Mouse (Mus musculus) spleen, adult 12 weeks (tissue): ENCODE measurements around the gene Aste1.

Experiments used
- DNase-seq: peaks from one replicate; pipeline ENCODE4 v3.0.0; 2022; ENCODE audit warnings: low spot score

Aste1 gene

DNA sequence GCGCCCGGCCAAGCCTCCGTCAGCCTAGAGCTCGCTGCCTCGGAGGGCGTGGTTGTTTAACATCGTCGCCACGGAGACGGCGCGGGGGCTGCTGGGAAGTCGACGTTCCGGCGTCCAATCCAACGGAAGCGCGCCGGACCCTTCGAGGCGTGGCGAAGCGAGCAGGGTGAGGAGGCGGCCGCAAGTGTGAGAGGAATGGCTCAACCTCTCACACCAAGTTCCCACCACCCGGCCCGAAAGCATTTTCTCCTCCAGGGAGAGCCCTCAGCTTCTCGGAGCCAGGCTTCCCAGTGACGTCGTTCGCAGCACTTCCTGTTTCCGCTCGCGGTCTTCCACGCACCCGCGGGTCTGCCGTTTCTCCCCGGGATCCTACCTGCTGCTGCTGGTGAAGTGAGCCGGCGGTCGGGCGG is at the start of gene Aste1, which contains the start of gene Nek11:
Gene Aste1, plus strand, starts transcription at position 175 of the 410 bp plus-strand sequence.
Gene Nek11, minus strand, starts transcription at position 307 of the 410 bp plus-strand sequence.
- DNase-seq = peak; percentile 92

DNA sequence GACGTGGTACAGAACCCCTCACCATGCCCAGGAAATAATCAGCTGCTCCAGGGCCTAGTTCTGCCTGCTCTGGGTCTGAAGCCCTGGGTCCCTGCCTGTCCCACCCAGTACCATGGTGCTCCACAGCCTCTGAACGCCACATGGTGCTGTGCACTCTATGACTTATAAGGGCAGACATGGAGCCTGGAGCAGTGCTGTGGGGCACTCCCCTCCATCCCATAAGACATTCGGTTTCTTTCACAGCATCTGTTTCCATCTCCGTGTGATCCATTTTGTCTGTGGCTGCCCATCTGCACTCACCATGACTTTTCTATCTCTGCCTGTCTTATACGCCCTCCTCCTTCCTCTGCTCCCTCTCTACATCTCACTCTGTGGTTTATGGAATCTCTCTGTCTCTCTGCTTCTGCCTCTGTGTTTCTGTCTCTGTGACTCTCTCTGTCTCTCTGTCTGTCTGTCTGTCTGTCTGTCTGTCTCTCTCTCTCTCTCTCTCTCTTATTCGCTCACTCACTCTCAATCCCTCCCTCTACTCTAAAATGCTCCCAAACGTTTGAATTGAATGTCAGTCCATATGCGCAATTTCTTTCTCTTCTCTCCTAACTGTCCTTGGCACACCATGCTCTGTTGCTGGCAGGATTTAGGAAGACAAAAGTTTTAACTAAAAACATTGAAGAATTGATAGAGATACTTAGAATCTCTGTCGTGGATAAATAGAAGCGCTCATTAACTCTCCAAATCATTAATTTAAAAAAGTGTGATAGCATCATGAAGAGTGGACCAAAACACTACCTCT is 46.8 kb upstream of the Aste1 start:
- DNase-seq = no peak

DNA sequence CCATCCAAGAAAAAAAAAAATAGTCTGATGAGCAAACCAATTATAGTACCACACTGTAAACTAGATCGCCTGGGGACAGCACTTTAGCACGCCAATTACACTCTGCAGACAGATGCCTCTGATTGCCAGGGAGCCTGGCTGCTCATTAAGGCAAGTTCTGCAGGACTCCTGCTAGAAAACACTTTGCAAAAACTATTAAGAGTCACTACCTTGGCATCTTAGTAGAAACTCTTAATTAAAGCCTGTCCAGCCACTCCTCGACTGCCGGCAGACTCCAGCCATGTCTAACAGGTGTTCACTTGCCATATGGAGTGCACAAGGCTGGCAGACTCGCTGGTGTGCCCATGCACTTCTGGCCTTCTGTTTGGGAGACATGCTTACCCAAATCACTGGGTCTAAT is 46.2 kb upstream of the Aste1 start:
- no peak for DNase-seq

DNA sequence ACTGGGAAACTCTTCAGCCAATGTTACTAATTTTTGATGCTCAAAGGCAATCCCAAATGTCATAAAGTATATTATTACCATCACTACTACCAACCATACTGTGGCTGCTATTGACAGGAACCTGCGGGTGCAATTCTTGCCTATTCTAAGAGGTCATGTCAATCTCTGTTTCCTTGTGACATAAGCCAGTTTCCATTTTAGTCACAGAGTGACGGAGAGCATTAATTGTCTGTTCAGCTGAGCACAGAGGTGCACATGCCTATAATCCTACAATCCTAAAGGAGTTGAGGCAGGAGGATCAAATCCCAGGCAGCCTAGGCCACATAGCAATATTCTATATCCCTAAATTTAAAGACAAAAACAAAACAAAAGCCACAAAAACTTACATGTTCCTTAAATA is 33.0 kb upstream of the Aste1 start:
- no peak for DNase-seq

DNA sequence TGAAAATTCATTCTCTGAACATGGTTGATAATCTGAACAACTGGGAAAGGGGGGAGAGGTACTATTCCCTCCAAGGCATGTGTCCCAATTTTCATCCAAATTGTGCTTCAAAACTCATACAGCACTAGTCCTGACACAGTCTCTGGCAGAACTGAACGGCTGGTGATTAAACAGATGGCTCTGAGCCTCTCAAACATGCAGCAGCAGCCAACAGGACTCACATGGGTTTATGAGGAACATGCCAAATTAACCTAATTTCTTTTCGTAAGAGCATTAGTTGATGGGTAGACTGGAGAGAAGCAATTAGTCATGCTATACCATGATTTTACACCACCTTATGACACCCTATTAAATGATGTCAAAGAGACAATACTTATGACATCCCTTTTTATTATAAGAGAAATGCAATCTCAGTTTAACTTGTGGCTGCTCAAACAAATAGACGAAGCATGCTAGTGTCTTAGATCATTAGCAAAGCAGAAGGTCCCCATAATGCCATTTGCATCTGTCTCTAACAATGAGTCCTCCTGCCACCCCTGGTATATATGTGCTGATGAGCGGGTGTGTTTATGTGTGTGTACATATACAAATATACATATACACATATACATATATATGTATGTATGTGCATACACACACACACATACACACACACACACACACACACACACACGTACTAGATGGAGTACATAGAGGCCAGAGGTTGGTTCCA is 31.5 kb upstream of the Aste1 start:
- no peak for DNase-seq

DNA sequence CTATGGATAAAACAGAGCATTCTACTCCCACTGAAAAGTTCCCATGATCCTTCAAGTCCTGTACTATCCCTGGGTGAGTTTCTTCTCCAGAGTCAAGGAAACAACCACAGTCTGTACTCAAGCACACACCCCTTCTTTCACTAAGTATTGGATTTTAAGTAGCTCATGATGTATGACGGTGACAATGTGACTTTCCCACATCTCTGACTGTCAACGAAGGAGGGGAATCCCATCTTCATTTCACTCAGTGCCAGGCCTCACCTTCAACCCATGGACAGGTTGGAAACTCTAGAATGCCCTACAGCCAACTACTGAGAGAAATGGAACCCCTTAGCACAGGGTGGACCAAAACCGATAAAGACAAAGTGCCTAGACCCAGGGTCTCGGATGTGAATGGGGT is 29.0 kb upstream of the Aste1 start:
- no peak for DNase-seq

DNA sequence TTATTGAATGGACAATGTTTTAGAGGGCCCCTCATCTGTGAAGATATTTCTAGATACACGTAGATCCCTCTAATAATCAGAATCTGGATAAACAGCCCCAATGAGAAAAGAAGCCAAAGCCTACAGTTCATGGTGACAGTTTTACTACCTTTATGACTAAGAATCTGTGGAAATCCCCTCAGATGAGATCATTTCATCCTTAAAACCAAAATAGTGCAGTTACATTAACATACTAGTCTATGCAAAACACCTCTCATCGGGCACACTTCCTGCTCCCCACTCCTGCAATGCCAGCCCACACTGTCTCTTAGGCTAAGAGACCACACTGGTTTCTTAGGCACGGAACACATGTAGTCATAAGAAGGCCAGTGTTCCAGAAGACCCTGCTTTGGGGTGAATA is 26.6 kb upstream of the Aste1 start:
- no peak for DNase-seq

DNA sequence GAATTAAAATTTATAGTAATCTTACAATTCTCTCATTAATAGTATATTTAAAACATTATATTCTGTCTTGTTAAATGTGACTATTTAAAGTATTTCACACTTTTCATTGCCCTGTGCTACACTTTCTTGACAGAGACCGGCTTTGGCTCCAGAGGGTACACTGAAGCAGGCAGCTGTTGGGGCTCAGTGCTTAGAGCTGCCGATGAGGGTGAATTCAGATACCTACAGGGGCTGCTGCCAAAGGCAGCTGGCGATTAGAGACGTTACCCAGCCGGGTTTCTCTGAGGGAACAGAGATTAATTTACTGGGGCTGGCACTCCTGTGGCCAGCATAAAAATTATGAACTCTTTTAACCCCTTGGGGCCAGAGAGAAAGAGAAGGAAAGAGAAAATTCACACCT is 20.8 kb upstream of the Aste1 start:
- DNase-seq = no peak

DNA sequence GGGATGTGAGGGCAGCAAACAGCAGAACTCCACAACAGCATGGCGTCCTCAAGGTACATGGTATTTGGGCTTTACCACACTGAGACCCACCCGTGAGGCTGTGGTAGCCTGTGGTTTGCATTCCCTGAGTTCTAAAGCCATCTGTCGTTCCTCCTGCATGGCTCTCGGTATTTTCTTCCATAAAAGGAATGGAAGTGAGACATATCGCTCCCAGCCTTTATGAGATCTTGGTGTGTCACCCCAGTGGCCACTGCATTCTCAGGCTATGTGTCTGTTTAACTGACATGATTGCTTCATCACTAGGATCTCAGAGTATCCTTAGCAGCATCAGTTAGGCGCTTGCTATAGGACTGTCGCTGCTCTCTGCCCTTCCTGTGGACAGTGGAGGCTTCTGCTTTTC is 18.8 kb upstream of the Aste1 start:
- no peak for DNase-seq

DNA sequence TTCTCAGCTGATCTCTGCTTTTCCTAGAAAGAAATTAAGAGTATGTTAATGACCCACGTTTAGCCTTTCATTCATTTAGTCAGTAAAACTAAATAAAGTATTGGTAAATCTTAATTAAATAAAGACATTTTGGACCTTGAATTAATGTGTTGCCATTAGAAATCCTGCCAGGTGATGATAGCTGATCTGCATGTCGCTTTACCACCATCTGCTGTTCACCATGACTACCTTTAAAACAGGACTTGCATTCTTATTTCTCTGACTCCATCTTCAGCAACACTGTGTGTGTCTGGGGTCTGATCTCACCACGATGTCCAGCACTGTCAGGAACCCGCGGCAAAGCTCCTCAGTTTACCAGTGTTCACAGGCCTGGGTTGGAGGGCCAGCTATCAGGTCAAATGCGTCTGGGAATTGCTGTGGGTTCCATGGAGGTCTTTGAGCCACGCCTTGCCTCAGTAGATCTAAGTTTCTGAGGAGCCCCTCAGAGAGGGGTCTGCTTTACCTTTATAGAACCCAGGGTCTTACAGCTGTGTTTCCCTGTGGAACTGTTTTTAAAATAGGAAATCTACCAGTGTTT is 18.1 kb upstream of the Aste1 start:
- no peak for DNase-seq

DNA sequence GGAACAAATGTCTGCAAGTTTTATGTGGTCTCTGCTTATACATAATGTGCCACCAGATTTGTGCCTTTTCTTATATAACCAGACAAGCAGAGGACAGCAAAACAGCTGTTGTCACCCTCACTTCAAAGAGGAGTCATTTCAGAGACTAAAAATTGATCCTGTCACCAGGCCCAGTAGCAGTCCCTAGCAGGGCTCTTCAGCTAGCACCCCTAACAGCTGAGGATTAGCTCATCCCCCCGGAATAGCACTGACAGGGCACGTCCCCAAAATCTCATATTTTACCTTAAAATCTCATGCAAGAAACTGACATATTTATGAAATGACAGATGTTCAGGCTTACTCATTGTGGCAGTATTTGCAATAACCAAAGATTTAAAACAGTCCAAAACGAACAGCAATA is 17.6 kb upstream of the Aste1 start:
- DNase-seq = no peak

DNA sequence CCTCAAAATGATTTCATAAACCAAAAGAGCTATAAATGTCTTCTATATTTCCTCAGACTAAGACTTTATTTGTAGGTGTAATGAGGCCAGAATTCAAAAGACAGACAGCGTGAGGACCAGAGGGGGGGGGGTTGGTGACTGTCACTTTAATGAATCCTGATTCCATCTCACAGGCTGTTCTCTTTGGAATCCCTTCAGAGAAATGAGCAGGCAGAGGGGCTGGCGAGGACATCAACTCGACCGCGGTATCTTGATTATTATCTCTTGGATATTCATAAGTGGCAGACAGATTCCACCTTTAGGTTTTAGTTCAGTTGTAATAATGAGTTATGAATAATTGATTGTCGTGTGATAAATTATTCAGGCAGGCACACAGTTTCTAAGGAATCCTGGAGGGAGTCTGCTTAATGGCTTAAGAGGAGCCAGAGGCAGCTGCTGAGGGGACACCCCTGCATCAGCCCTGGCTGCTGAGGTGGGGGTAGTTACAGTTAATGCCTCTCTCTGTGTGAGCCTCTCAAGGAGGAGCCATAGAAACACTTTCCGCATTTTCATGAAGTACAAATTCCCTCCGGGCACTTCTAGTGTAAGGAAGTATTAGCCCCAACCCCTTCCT is 15.6 kb upstream of the Aste1 start:
- no peak for DNase-seq

DNA sequence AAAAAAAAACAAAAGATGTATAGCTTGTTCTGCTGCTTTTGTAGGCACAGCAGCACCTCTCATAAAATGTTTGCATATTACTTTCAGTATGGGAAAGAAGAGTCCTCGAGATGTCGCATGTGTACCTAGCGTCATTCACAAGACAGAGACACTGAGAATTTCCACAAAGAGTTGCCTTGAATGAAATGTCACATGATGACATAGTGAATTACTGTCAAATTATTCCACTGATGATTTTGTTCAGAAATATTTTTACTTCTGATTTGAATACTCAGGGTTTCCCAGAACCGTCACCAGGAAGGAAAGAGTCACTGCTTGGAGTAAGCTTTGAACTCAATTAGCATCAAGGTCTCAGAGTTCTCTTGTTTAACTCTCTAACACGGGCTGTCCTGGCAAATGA is 7.8 kb upstream of the Aste1 start:
- DNase-seq = no peak

DNA sequence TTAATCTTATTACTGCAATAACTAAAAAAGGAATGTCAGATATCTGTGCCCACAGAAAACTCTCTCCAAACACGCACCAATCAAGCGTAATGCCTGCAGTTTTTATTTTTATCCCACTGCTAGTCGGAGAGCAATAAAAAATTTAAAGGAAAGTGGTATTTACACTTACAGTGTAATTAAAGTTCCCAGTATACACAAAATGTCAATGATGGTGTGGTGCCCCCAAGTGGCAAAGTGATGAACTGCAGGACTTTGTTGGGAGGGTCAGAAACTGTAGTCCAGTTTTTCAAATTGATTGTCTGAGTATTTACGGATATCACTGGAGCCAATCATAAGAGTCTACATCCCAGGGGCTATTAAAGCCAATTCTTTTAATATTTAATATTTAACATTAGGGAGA is 5.9 kb upstream of the Aste1 start:
- peak; percentile 46 for DNase-seq

DNA sequence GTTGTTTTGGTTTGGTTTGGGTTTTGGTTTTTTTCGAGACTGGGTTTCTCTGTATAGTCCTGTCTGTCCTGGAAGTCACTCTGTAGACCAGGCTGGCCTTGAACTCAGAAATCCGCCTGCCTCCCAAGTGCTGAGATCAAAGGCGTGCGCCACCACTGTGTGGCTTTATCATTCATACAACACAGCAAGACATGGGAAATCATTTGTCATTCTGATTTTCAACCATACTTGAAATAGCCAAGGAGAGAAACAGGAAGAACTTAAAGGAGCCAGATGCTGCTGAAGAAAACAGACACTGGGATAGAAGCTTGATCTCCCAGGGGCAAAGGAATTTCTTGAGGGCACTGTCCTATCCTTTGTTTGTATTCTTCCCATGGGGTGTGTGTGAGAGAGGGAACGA is 4.6 kb upstream of the Aste1 start:
- DNase-seq = no peak

DNA sequence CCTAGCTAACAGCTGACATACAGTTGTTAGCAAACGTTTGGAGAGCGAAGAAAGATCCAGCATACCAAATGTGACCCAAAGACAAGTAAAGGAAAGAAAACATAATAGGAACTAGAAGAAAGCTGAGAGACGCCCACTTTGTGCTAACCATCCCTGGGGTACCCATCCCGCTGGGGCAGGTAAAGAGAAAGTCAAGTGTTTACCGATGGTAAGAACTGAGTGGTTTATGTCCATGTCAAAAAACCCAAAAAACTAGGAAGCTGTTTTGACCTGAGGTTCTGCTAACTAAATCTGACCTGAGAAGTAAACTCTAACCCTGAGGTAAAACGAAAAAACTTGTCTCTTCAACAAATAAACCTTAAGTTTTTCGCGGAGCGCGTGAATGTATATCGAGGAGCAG is 472 bp upstream of the Aste1 start:
- DNase-seq = no peak

DNA sequence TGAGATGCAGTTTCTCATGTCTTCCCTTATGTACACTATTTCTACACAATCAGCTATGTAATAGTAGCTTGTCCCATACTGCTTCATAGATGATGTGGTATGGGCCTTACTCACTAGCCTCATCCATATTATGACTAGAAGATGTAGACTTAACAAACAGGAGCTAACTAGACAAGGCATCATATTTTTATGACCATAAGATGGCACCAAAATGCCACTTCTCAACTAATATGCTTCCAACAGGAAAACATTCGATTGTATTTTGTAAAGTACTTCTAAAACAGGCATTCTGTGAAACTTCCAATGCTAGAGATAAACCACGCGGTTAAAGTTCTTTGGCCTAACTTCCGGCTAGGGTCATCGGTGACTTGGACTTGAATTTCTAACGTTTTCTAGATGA is 13.4 kb downstream of the Aste1 start:
- DNase-seq = no peak

DNA sequence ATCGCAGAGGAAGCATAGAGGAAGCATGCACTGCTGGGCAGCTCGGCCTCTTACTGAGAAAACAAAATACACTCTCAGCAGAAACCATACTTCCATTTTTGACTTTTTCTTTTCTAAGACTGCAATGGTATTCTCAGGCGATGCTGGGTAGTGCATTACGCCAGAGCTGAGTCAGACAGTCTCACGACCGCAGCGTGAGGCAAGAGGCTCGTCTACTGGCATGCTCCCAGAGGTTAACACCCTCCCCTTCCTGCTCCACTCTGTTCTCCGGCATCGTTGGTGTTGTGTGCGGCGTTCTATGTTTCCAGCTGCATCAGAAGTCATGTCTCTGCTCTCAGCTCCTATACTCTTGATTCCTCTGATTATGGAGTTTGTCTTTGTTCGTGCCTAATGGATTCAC is 63.8 kb downstream of the Aste1 start:
- DNase-seq = no peak

DNA sequence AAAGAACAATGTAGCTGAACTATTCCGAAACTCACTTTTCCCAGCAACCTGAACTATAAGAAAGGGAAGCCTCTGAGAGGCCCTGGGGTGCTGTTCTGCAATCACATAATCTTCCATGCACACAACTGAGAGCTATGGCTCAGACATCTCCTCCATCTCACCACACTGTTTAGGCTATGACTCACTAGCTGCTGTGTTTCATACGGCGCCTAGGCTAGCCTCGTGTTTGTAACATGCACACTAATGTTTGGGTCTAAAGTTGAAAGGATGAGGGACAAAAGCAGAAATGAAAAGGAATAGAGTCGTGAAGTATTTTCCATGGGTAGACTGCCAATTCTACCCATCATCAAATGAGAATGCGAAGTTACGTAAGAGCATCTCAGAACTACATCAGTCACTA is 66.3 kb downstream of the Aste1 start:
- DNase-seq = no peak
